Mouse (Mus musculus): ENCODE results near the gene Olfr585. TPM values are rescaled to one million over a fixed set of nuclear protein-coding genes. Genes with fewer than 3 reads are reported as not detected.

The Olfr585 gene
- not detected in 2 replicates for polyA plus RNA-seq (2012; rRNA removed; ENCODE audit: low replicate concordance)

GRCm38 (mm10) chr7:103097420-103097819 lies at the start of gene Olfr585:
TSS of gene Olfr585 (plus strand) at chr7:103097720.

GRCm38 (mm10) chr7:103051000-103051399 lies 46.5 kb upstream of the Olfr585 start, which contains the start of gene Olfr583:
TSS of gene Olfr583 (plus strand) at chr7:103051300.

GRCm38 (mm10) chr7:103081585-103081984 lies 15.9 kb upstream of the Olfr585 start, which contains the start of gene Olfr584:
TSS of gene Olfr584 (plus strand) at chr7:103081885.

GRCm38 (mm10) chr7:103125538-103125937 lies 28.0 kb downstream of the Olfr585 start, which contains the start of gene Olfr586:
TSS of gene Olfr586 (minus strand) at chr7:103125638.

GRCm38 (mm10) chr7:103140579-103140978 lies 43.1 kb downstream of the Olfr585 start, which contains the start of gene Olfr588-ps1:
TSS of gene Olfr588-ps1 (plus strand) at chr7:103140879.

Other genes with a start within 250 kb of the Olfr585 start
- gene Olfr566, start 239.0 kb upstream of the Olfr585 start, polyA plus RNA-seq (2012; rRNA removed; ENCODE audit: low replicate concordance), result not detected in 2 replicates
- gene Olfr568, start 220.6 kb upstream of the Olfr585 start, polyA plus RNA-seq (2012; rRNA removed; ENCODE audit: low replicate concordance), result not detected in 2 replicates
- gene Olfr569, start 206.8 kb upstream of the Olfr585 start, polyA plus RNA-seq (2012; rRNA removed; ENCODE audit: low replicate concordance), result not detected in 2 replicates
- gene Olfr570, start 203.1 kb upstream of the Olfr585 start, polyA plus RNA-seq (2012; rRNA removed; ENCODE audit: low replicate concordance), result not detected in 2 replicates
- not detected in 2 replicates for gene Olfr571, start 180.2 kb upstream of the Olfr585 start, polyA plus RNA-seq (2012; rRNA removed; ENCODE audit: low replicate concordance)
- not detected in 2 replicates for gene Olfr572, start 173.3 kb upstream of the Olfr585 start, polyA plus RNA-seq (2012; rRNA removed; ENCODE audit: low replicate concordance)
- not detected in 2 replicates for gene Olfr573-ps1, start 155.1 kb upstream of the Olfr585 start, polyA plus RNA-seq (2012; rRNA removed; ENCODE audit: low replicate concordance)
- not detected in 2 replicates for gene Olfr574, start 149.3 kb upstream of the Olfr585 start, polyA plus RNA-seq (2012; rRNA removed; ENCODE audit: low replicate concordance)
- not detected in 2 replicates for gene Olfr575, start 138.9 kb upstream of the Olfr585 start, polyA plus RNA-seq (2012; rRNA removed; ENCODE audit: low replicate concordance)
- gene Olfr576, start 135.1 kb upstream of the Olfr585 start, polyA plus RNA-seq (2012; rRNA removed; ENCODE audit: low replicate concordance), result not detected in 2 replicates
- not detected in 2 replicates for gene Olfr577, start 121.8 kb upstream of the Olfr585 start, polyA plus RNA-seq (2012; rRNA removed; ENCODE audit: low replicate concordance)
- not detected in 2 replicates for gene Olfr578, start 108.4 kb upstream of the Olfr585 start, polyA plus RNA-seq (2012; rRNA removed; ENCODE audit: low replicate concordance)
- gene Olfr582, start 59.7 kb upstream of the Olfr585 start, polyA plus RNA-seq (2012; rRNA removed; ENCODE audit: low replicate concordance), result not detected in 2 replicates
- not detected in 2 replicates for gene Olfr583, start 46.4 kb upstream of the Olfr585 start, polyA plus RNA-seq (2012; rRNA removed; ENCODE audit: low replicate concordance)
- not detected in 2 replicates for gene Olfr584, start 15.8 kb upstream of the Olfr585 start, polyA plus RNA-seq (2012; rRNA removed; ENCODE audit: low replicate concordance)
- gene Olfr586, start 27.9 kb downstream of the Olfr585 start, polyA plus RNA-seq (2012; rRNA removed; ENCODE audit: low replicate concordance), result not detected in 2 replicates
- not detected in 2 replicates for gene Olfr588-ps1, start 43.2 kb downstream of the Olfr585 start, polyA plus RNA-seq (2012; rRNA removed; ENCODE audit: low replicate concordance)
- gene Olfr589, start 58.6 kb downstream of the Olfr585 start, polyA plus RNA-seq (2012; rRNA removed; ENCODE audit: low replicate concordance), result not detected in 2 replicates
- gene Olfr591, start 80.6 kb downstream of the Olfr585 start, polyA plus RNA-seq (2012; rRNA removed; ENCODE audit: low replicate concordance), result not detected in 2 replicates
- gene Olfr592, start 87.1 kb downstream of the Olfr585 start, polyA plus RNA-seq (2012; rRNA removed; ENCODE audit: low replicate concordance), result not detected in 2 replicates
- not detected in 2 replicates for gene Olfr593, start 114.1 kb downstream of the Olfr585 start, polyA plus RNA-seq (2012; rRNA removed; ENCODE audit: low replicate concordance)
- not detected in 2 replicates for gene Olfr594, start 119.3 kb downstream of the Olfr585 start, polyA plus RNA-seq (2012; rRNA removed; ENCODE audit: low replicate concordance)
- gene Usp17ld, start 154.8 kb downstream of the Olfr585 start, polyA plus RNA-seq (2012; rRNA removed; ENCODE audit: low replicate concordance), result not detected in 2 replicates
- not detected in 2 replicates for gene Olfr596, start 207.9 kb downstream of the Olfr585 start, polyA plus RNA-seq (2012; rRNA removed; ENCODE audit: low replicate concordance)
- gene Olfr597, start 218.6 kb downstream of the Olfr585 start, polyA plus RNA-seq (2012; rRNA removed; ENCODE audit: low replicate concordance), result not detected in 2 replicates
- not detected in 2 replicates for gene Olfr598, start 225.8 kb downstream of the Olfr585 start, polyA plus RNA-seq (2012; rRNA removed; ENCODE audit: low replicate concordance)
- not detected in 2 replicates for gene Olfr599, start 238.2 kb downstream of the Olfr585 start, polyA plus RNA-seq (2012; rRNA removed; ENCODE audit: low replicate concordance)